Mouse (Mus musculus) v-Abl transformed pro-B cells (cell line): ENCODE data around the gene Syt1.

ENCODE experiments used
- in situ Hi-C, 2 experiments: fragments of 400-800 bp; cut with MboI; formaldehyde crosslinking; loops; one replicate each; pipeline ENCODE4 v1.15.1; 2025; ENCODE audit not compliant: unreplicated experiment in 2 of 2

The Syt1 gene

GRCm38 (mm10) chr10:109010241-109011193, at the start of gene Syt1:
Gene Syt1 (minus strand): TSS chr10:109010982.
- in situ Hi-C loops, result no loop called here

GRCm38 (mm10) chr10:109056500-109056899, 45.7 kb upstream of the Syt1 start:
- in situ Hi-C loops, result no loop called here

- in situ Hi-C loops, result no loop called here
These were observed 36.8 kb upstream of the Syt1 start for GRCm38 (mm10) chr10:109047537-109047936.

DNA sequence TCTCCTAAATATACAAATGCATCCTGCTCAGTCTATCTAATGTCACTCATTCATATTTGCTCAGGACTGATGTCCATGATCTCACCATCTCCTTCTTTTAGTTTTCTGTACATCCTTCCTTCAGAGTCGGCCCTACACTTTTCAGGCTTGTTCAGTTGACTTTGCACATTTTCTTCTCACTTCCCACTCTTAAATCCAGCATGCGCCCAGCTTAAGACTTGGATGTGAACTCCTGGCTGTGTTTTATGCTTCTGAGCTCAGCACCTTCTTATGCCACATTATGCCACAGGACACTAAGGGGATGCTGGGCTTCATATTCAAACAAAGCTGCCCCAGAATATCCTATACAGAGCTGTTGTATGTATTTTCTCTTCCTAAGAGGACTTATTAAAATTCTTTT, 36.2 kb upstream of the Syt1 start:
- in situ Hi-C loops, result no loop called here

DNA sequence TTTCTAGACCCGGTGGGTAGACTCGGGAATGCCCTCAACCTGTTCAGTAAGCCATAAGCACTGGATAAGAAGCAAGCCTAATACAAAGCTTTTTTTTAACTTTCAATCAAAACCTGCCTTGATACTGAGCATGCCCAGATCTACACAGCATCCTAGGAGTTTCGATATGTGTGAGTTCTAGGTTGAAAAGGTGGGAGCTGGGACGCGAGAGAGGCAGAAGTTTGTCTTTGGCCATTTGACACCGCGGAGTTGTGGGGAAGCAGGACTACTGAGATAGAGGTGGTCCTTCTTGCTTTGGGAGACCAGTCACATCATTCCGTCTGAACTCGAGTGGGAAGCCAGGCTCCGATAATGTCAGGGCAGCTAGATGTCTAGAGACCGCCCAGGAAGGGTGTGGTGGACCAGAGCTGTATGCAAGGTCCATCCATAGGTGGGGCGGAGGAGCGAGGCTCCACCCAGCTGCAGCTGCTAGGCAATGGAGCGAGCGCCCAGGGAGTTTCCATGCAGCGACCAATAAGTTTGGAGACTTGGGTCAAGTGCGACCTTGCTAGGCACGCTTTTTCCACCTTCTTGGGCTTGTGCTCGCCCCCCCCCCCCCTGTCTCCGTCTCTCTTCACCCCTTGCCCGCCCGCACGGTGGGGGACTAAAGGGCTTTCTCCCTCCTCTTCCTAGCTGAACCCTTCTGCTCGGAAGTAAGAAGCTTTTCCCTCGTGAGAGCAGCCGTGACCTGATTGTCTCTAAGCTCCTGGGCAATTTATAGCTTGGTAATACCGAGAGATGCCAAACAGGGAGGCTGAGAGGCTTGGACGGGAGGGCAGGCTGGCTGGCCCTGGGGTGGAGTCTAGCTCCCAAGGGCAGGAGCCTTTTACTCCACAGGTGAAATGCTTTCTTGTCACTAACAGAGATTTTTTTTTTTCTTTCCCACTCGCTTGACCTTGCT, 714 bp upstream of the Syt1 start:
- in situ Hi-C loops, result no loop called here

DNA sequence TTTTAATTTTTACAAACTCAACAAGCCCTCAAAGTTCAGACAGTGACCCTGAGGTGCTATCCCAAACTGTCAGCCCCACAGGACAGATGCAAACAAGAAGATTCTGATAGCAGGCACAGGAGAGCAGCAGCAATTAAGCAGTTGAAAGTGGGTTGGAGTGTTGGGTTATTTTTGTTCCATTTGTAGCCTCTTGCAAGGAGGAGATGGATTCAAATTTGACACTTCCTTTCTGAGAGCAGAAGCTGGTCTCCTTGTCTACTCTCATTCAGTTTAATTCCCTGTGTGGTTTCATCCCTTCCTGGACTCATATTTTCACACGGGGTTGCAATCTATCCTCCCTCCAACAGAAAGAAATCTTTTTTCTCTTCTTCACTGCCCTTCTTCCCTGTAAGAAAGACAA, 951 bp downstream of the Syt1 start:
- in situ Hi-C loops, result no loop called here

GRCm38 (mm10) chr10:109008456-109008855, 2.3 kb downstream of the Syt1 start:
- in situ Hi-C loops, result no loop called here

DNA sequence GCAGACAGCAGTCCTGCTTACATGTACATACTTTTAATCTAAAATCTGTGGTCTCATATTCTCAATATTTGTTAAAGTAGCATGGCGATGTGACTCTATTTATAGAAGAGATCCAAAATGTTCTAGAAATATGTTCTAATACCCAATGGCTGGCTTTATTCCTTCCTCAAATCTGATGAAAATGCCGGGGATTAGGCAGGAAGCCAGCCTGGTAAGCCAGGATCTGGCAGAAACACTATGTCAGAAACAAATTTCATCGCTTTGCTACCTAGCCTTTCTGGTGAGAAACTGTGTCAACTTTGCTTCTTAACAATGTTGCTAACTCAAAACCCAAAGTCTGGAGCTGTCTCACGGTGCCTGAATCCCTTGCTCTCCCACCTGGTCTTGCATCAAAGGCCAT, 7.3 kb downstream of the Syt1 start:
- in situ Hi-C loops, result no loop called here

DNA sequence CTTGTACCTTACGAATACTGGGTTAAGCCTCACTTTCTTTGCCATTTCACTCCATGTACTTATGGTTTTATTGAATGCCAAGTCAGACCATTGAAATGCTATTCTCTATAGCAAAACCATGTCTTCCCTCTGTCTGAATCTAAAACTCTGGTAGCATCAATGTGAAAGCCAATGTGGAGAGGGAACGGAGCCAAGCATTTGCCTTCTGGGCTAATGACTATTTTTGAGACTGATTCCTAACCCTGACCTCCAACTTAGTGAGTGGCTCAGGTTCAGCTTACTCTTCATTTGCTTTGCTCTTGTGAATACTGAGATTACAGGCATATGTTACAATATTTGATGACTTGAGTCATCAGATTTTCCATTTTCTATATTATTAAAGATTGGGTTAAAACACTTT, 23.5 kb downstream of the Syt1 start:
- in situ Hi-C loops, result no loop called here

GRCm38 (mm10) chr10:108979660-108980059, 31.1 kb downstream of the Syt1 start:
- in situ Hi-C loops, result no loop called here

DNA sequence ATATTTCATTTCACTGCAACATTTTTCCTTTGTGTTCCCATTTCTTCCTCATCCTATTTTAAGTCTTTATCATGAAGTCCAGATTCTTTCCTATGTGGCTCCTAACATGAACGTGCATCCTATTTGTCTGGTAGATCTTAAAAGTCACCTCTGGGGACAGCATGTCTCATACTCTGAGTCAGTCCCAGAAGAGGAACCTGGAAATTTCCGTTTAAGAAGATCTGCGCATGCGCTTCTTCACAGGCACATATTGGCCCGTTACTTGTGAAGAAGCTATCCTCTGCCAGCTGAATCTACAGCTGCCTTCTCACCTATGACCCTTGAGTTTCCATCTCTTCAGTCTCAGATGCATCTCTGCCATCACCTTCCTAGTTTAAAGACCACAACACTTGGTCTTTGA, 55.8 kb downstream of the Syt1 start:
- in situ Hi-C loops, result no loop called here

- in situ Hi-C loops, result no loop called here
These were observed 58.6 kb downstream of the Syt1 start for GRCm38 (mm10) chr10:108952182-108952581.

DNA sequence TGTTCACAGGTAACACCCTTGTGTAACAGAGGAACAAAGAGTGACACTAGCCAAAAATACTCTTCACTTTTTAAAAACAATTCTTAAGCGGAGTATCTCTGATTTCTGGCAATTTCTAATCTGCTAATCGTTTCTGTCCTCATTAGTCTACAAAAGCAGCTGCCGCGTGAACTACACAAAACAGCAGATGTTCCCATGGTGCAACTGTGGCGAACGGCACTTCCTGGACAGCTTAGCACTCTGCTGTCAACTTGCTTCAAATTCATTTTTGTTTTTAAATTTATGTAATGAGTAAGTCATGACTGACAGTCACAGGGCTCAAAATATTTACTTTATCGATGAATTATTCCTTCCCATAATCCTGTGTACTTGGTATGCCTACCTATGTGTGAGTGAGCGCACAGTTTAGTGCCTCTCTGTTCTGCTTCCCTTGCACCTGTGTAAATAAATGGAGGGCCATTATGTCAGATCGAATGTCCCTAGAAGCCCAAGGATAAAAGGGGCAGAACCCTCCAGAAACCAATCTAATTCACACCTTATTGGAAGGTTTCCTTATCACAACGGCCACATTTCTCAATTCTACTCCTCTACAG, 73.8 kb downstream of the Syt1 start:
- in situ Hi-C loops, result no loop called here

- in situ Hi-C loops, result no loop called here
These were observed 80.5 kb downstream of the Syt1 start for GRCm38 (mm10) chr10:108930299-108930698.

DNA sequence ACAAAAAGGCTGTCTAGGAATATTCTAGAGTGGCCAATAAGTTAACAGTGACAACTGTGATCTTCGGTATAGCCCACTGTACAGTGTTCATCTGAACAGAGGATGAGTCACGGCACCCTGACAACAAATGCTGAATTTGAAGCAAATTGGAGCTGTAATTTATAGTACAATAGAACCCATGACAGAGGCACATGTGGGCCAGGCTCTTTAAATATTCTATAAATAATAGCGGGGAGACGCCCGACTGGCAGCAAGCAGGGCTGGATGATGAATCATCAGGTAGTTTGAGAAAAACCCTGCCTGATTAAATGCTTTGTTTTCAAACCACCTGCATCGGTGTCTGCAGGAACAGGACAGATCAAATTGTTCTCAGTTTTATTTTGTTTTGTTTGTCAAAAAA, 81.1 kb downstream of the Syt1 start:
- in situ Hi-C loops, result no loop called here

- in situ Hi-C loops, result no loop called here
These were observed 105.5 kb downstream of the Syt1 start for GRCm38 (mm10) chr10:108905264-108905663.

GRCm38 (mm10) chr10:108904371-108904770, 106.4 kb downstream of the Syt1 start:
- in situ Hi-C loops, result no loop called here

DNA sequence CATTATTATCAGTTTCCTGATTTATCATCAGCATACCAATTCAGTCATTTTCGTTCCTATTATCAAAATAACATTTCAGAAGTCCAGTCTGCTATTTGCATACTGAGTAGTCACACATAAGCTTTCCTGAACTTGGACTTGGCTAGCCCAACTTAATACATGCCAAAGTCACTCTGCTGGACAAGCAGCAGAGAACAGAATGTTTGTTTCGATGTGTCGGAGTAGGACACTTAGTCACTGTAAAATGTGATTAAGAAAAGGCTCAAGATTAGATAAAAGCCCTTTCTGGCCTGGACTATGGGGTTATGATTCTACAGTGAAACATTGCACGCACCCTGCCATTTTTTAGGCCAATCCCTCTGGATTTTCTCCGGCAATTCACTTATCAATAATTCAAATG, 114.3 kb downstream of the Syt1 start:
- in situ Hi-C loops, result no loop called here

DNA sequence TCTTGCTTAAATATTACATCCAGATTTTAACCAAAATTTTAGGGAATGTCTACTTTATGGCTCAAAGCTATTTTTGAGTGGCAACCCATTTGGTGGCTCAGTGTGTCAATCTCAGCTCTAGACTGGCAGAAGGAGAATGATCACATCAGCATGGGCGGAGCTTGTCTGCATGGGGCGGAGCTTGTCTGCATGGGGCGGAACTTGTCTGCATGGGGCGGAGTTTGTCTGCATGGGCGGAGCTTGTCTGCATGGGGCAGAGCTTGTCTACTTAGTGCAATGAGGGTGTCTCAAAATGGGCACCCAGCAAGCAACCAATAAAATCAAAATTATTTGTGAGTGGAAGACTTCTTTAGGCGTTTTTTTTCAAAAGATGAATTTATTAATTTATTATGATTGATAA, 117.5 kb downstream of the Syt1 start:
- in situ Hi-C loops, result no loop called here

DNA sequence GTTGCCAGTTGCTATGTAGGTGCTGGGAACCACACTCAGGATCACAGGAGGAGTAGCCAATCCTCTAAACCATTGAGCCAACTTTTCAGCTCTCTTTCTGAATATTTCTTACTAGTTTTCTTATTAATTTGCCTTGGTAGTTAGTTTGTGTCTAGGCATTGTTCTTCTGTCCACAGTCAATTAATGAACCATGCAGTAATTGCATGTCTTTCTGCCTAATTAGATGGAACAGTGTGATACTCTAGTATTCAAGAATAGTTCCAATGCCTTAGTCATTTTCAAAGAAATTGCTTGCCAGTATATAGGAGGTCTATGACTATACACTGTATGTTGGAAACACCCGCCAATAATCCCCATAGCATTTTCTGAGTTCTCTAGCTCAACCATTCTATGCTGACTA, 118.3 kb downstream of the Syt1 start:
- in situ Hi-C loops, result no loop called here

DNA sequence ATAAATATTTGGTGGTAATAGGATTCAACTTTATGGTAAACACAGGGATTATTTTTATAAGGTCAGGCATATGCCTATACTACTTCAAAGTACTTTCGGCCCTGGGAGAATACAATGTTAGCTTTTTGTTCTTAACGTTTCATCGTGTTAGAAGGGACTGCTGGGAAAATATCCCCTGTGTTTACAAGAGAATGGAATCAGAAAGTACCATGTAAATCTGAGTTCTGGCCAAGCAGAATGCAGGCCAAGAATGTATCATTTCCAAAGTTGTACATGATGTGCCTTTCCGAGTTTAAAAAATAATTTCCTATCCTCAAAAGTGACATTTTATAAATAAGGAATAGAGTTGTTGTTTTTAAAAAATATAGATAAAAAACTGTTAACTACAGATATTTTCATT, 121.7 kb downstream of the Syt1 start:
- in situ Hi-C loops, result no loop called here
